Mouse (Mus musculus) midbrain, embryonic 16.5 days (tissue): ENCODE results near the gene Cenpn. TPM values are rescaled to one million over a fixed set of nuclear protein-coding genes. Genes with fewer than 3 reads are reported as not detected.

Experiments used
- ATAC-seq: fragments of 200-750 bp; cut with Nextera tagmentation; 2 replicates; pipeline ENCODE4 v1.8.0; 2017; ENCODE audit warnings: moderate TSS enrichment
- H3K27ac ChIP-seq: fragments of 300-500 bp; sonication (generic); 2 replicates; pipeline ENCODE4 v1.5.1; 2014; ENCODE audit warnings: mild to moderate bottlenecking, low read length, mixed read lengths
- H3K27me3 ChIP-seq: fragments of 300-500 bp; sonication (generic); 2 replicates; pipeline ENCODE4 v1.6.1; 2014; ENCODE audit warnings: low read depth, low read length, mixed read lengths; ENCODE audit not compliant: control insufficient read depth, insufficient read depth
- H3K36me3 ChIP-seq: fragments of 300-500 bp; sonication (generic); 2 replicates; pipeline ENCODE4 v1.6.1; 2014; ENCODE audit warnings: mild to moderate bottlenecking, low read length, moderate library complexity, mixed read lengths; ENCODE audit not compliant: control insufficient read depth, insufficient read depth
- H3K4me1 ChIP-seq: fragments of 300-500 bp; sonication (generic); 2 replicates; pipeline ENCODE4 v1.6.1; 2014; ENCODE audit warnings: mild to moderate bottlenecking, low read length, mixed read lengths; ENCODE audit not compliant: control insufficient read depth, insufficient read depth
- H3K4me2 ChIP-seq: fragments of 300-500 bp; sonication (generic); 2 replicates; pipeline ENCODE4 v1.6.1; 2014; ENCODE audit warnings: mild to moderate bottlenecking, low read length, mixed read lengths
- H3K4me3 ChIP-seq: fragments of 300-500 bp; sonication (generic); 2 replicates; pipeline ENCODE4 v1.5.1; 2014; ENCODE audit warnings: low read depth, mild to moderate bottlenecking, low read length, moderate library complexity, mixed read lengths
- H3K9ac ChIP-seq: fragments of 300-500 bp; sonication (generic); 2 replicates; pipeline ENCODE4 v1.6.1; 2014; ENCODE audit warnings: low read depth, low read length, mixed read lengths
- H3K9me3 ChIP-seq: fragments of 300-500 bp; sonication (generic); replicated peaks from 2 replicates; pipeline ENCODE4 v1.6.1; 2014; ENCODE audit warnings: mild to moderate bottlenecking, low read length, mixed read lengths; ENCODE audit not compliant: control insufficient read depth, poor library complexity, severe bottlenecking
- WGBS: fragments of 180-500 bp; shearing (Covaris S2); extraction: QIAGEN DNeasy Blood & Tissue Kit; methylation state at CpG from one replicate; pipeline ENCODE4 v1.1.7; 2014; 5-methylcytosine and 5-hydroxymethylcytosine counted together
- polyA plus RNA-seq: library from polyadenylated mRNA; unstranded; fragments of >200 nt; fragmentation: Nextera tagmentation; extraction: Ambion mirVana; gene quantifications from 2 replicates; pipeline ENCODE4 v1.2.1, GENCODE M21; 2015

The Cenpn gene
- polyA plus RNA-seq, 1 experiment from 2014 or later = 6.4 TPM

GRCm38 (mm10) chr8:116892636-116893035 is 28.9 kb upstream of the Cenpn start:
- no peak overlapping the region for H3K4me3 ChIP-seq
- ATAC-seq = no peak
- 83% methylated on average over 9 of the region's 9 CpGs for WGBS
- no peaks in the 10 kb centered on the region for H3K4me1 ChIP-seq
- no peak overlapping the region for H3K4me2 ChIP-seq
- 0 out of 2 replicates have a peak, but pooled peaks cover 2% of the 10 kb centered on the region for H3K9me3 ChIP-seq
- no peak overlapping the region for H3K27ac ChIP-seq
- H3K27me3 ChIP-seq = no peaks in the 10 kb centered on the region
- 0 out of 2 replicates have a peak, but pooled peaks cover 2% of the 10 kb centered on the region for H3K36me3 ChIP-seq
- H3K9ac ChIP-seq = no peak overlapping the region

GRCm38 (mm10) chr8:116893938-116894337 is 27.6 kb upstream of the Cenpn start:
- 86% methylated on average over 11 of the region's 11 CpGs for WGBS
- H3K4me1 ChIP-seq = no peaks in the 10 kb centered on the region

GRCm38 (mm10) chr8:116895521-116895920 is 26.0 kb upstream of the Cenpn start:
- Histone ChIP-seq H3K27me3 (no peaks in the 10 kb centered on the region), H3K4me3 (no peak overlapping the region), H3K27ac (no peak overlapping the region), H3K9me3 (0 out of 2 replicates have a peak, but pooled peaks cover 2% of the 10 kb centered on the region), H3K4me2 (no peak overlapping the region), H3K36me3 (no peaks in the 10 kb centered on the region), H3K9ac (no peak overlapping the region), H3K4me1 (no peaks in the 10 kb centered on the region)
- ATAC-seq = no peak
- 91% methylated on average over 6 of the region's 6 CpGs for WGBS

More at GRCm38 (mm10) chr8:116893938-116894337, 27.6 kb upstream of the Cenpn start:
- Histone ChIP-seq H3K9ac (no peak overlapping the region), H3K27ac (no peak overlapping the region), H3K9me3 (0 out of 2 replicates have a peak, but pooled peaks cover 2% of the 10 kb centered on the region), H3K4me2 (no peak overlapping the region), H3K36me3 (no peaks in the 10 kb centered on the region), H3K27me3 (no peaks in the 10 kb centered on the region), H3K4me3 (no peak overlapping the region)
- ATAC-seq = no peak

- Histone ChIP-seq H3K27ac (no peak overlapping the region), H3K36me3 (no peaks in the 10 kb centered on the region), H3K9me3 (no peaks in the 10 kb centered on the region), H3K9ac (no peak overlapping the region), H3K27me3 (no peaks in the 10 kb centered on the region), H3K4me1 (no peaks in the 10 kb centered on the region), H3K4me3 (no peak overlapping the region), H3K4me2 (no peak overlapping the region)
- WGBS = 94% methylated on average over 4 of the region's 4 CpGs
- ATAC-seq = no peak
Measured at GRCm38 (mm10) chr8:116904736-116905135, 16.8 kb upstream of the Cenpn start.

- 87% methylated on average over 4 of the region's 4 CpGs for WGBS
- no peaks in the 10 kb centered on the region for H3K36me3 ChIP-seq
- no peak overlapping the region for H3K9ac ChIP-seq
- no peaks in the 10 kb centered on the region for H3K4me1 ChIP-seq
- H3K4me3 ChIP-seq = no peak overlapping the region
- H3K27ac ChIP-seq = no peak overlapping the region
- H3K27me3 ChIP-seq = no peaks in the 10 kb centered on the region
- no peaks in the 10 kb centered on the region for H3K9me3 ChIP-seq
- no peak for ATAC-seq
- no peak overlapping the region for H3K4me2 ChIP-seq
Measured at GRCm38 (mm10) chr8:116905252-116905651, 16.3 kb upstream of the Cenpn start.

- 98% methylated on average over 4 of the region's 4 CpGs for WGBS
- Histone ChIP-seq H3K4me1 (no peaks in the 10 kb centered on the region), H3K36me3 (no peaks in the 10 kb centered on the region), H3K9me3 (no peaks in the 10 kb centered on the region), H3K4me2 (no peak overlapping the region), H3K9ac (no peak overlapping the region), H3K27ac (no peak overlapping the region), H3K27me3 (no peaks in the 10 kb centered on the region), H3K4me3 (no peak overlapping the region)
- no peak for ATAC-seq
Measured at GRCm38 (mm10) chr8:116905836-116906235, 15.7 kb upstream of the Cenpn start.

- ATAC-seq = peak; percentile 68
Measured at GRCm38 (mm10) chr8:116921005-116921336, 559 bp upstream of the Cenpn start.

GRCm38 (mm10) chr8:116922060-116922757 is 679 bp downstream of the Cenpn start:
- peak overlapping the region; percentile 81 for H3K27ac ChIP-seq
- ATAC-seq = 0 out of 2 replicates have a peak, but pooled peaks have one; percentile 20

More at GRCm38 (mm10) chr8:116921005-116921336, 559 bp upstream of the Cenpn start:
- Histone ChIP-seq H3K9me3 (no peaks in the 10 kb centered on the region), H3K27me3 (no peaks in the 10 kb centered on the region), H3K9ac (peak overlapping the region; percentile 74), H3K4me2 (peak overlapping the region; percentile 81), H3K4me3 (peak overlapping the region; percentile 86), H3K36me3 (no peaks in the 10 kb centered on the region), H3K27ac (peak overlapping the region; percentile 81), H3K4me1 (peaks cover 10% of the 10 kb centered on the region)
- 0% methylated on average over 22 of the region's 22 CpGs for WGBS

GRCm38 (mm10) chr8:116923526-116923925 is 2.0 kb downstream of the Cenpn start:
- H3K27me3 ChIP-seq = no peaks in the 10 kb centered on the region
- no peak overlapping the region for H3K9ac ChIP-seq
- peaks cover 10% of the 10 kb centered on the region for H3K4me1 ChIP-seq
- H3K4me3 ChIP-seq = no peak overlapping the region
- H3K27ac ChIP-seq = no peak overlapping the region
- H3K36me3 ChIP-seq = no peaks in the 10 kb centered on the region
- no peak for ATAC-seq
- WGBS = 95% methylated on average over 8 of the region's 8 CpGs
- no peaks in the 10 kb centered on the region for H3K9me3 ChIP-seq
- H3K4me2 ChIP-seq = no peak overlapping the region

More at GRCm38 (mm10) chr8:116922060-116922757, 679 bp downstream of the Cenpn start:
- Histone ChIP-seq H3K4me1 (peaks cover 10% of the 10 kb centered on the region), H3K4me2 (peak overlapping the region; percentile 81), H3K9ac (peak overlapping the region; percentile 74), H3K27me3 (no peaks in the 10 kb centered on the region), H3K36me3 (no peaks in the 10 kb centered on the region), H3K4me3 (peak overlapping the region; percentile 86), H3K9me3 (no peaks in the 10 kb centered on the region)
- WGBS = 33% methylated on average over 17 of the region's 17 CpGs
